11 mouse cellular contexts compared by ENCODE assay signal in the genomic region with DNA sequence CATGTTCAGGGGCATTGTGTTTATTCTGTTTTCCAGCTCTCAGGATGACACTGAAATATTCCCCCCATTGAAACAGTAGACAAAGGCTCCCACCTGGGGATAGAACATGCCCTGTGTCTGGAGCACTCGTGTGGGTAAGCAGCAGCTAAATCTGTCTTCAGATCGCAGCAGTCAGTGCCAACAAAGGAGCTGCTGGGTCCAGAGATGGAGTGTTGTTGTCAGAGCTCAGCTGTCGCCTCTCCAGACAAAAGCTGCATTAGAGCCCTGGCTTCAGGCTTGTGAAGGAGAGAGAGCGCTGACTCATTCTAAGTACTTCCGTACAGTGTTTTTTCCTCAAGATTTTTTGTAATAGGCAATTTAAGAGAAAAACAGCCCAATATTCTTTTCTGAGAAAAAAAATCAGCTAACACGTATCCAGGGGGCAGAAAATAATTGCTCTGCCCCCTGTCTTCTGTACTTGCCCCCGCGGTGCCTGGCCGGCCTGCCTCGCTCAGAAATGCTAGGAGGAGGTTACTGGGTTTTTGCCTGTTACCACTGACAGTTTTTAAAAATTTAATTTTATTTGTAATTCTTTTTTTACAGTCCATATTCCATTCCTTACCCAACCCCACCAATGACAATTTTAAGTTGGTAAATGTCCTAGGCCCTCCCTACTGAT. TPM values are rescaled to one million over a fixed set of nuclear protein-coding genes. Genes with fewer than 3 reads are reported as not detected.
DNase-seq lines count a peak whose midpoint lies in the region; ATAC-seq and TF ChIP-seq lines count a peak whose summit lies in the region.
"Had no signal": no experiment of that assay in that cellular context is flagged by ENCODE, and none has a peak within 500 bp of the region (broad histone marks: within the 10 kb centered on the region; RNA-seq: fewer than 3 reads in every experiment).

No protein-coding gene starts in this region.

- no peak overlapping the region for H3K4me3 ChIP-seq in forebrain, postnatal 0 days (ENCODE audit: low read depth, low read length)
- H3K4me3 ChIP-seq in lung, embryonic 14.5 days (ENCODE audit: low read depth, low read length): no peak overlapping the region
- H3K4me3 ChIP-seq: erythroblast, embryonic 14.5 days; liver, embryonic 15.5 days had no signal

- peak; percentile 81 for ATAC-seq in forebrain, postnatal 0 days
- ATAC-seq in lung, embryonic 14.5 days (ENCODE audit: insufficient read depth): peak; percentile 49; the same call in 1 of the 2 replicates

- no peak for TF ChIP-seq CTCF in forebrain, postnatal 0 days (IDR thresholded peaks at IDR 0.05; ENCODE audit: low read depth)
- no peak for TF ChIP-seq CTCF in lung, embryonic 14.5 days (IDR thresholded peaks at IDR 0.05; ENCODE audit: low read depth)

- no peaks in the 10 kb centered on the region for H3K9me3 ChIP-seq in forebrain, postnatal 0 days (ENCODE audit: low read length)
- no peaks in the 10 kb centered on the region for H3K9me3 ChIP-seq in lung, embryonic 14.5 days (ENCODE audit: low read depth, low read length)
- H3K9me3 ChIP-seq: liver, embryonic 15.5 days had no signal

- no peaks in the 10 kb centered on the region for H3K27me3 ChIP-seq in forebrain, postnatal 0 days (ENCODE audit: insufficient read depth, low read length)
- H3K27me3 ChIP-seq in lung, embryonic 14.5 days (ENCODE audit: insufficient read depth, low read length): no peaks in the 10 kb centered on the region
- H3K27me3 ChIP-seq: liver, embryonic 15.5 days had no signal

- intact Hi-C loops in gastrocnemius, postnatal 14 days (cut with DNase I; ENCODE audit: low total_unique reads): no loop called here

- H3K36me3 ChIP-seq in forebrain, postnatal 0 days (ENCODE audit: insufficient read depth): 0 out of 2 replicates have a peak, but pooled peaks cover 15% of the 10 kb centered on the region
- H3K36me3 ChIP-seq in lung, embryonic 14.5 days (ENCODE audit: insufficient read depth): no peaks in the 10 kb centered on the region; the same call in 1 of the 2 replicates
- H3K36me3 ChIP-seq: liver, embryonic 15.5 days had no signal

- 37% methylated on average over 10 of the region's 10 CpGs for WGBS in forebrain, postnatal 0 days
- WGBS in lung, embryonic 14.5 days: 65% methylated on average over 10 of the region's 10 CpGs

- no peak overlapping the region for H3K9ac ChIP-seq in forebrain, postnatal 0 days
- no peak overlapping the region for H3K9ac ChIP-seq in lung, embryonic 14.5 days
- H3K9ac ChIP-seq: liver, embryonic 15.5 days had no signal

- H3K4me2 ChIP-seq in forebrain, postnatal 0 days (ENCODE audit: low read depth): no peak overlapping the region
- H3K4me2 ChIP-seq in lung, embryonic 14.5 days: no peak overlapping the region
- H3K4me2 ChIP-seq: liver, embryonic 15.5 days had no signal

- H3K4me1 ChIP-seq in forebrain, postnatal 0 days (ENCODE audit: insufficient read depth): no peaks in the 10 kb centered on the region
- H3K4me1 ChIP-seq in lung, embryonic 14.5 days (ENCODE audit: insufficient read depth): no peaks in the 10 kb centered on the region
- H3K4me1 ChIP-seq: liver, embryonic 15.5 days had no signal

- DNase-seq in layer of hippocampus, adult 11-12 months (ENCODE audit: low spot score): peak; percentile 49
- DNase-seq in layer of hippocampus, postnatal 10 days (ENCODE audit: low spot score in 2 of 2): no peak
- DNase-seq in forebrain, postnatal 0 days: peak; percentile 59
- peak; percentile 56 for DNase-seq in lung, embryonic 14.5 days
- DNase-seq in retina, embryonic 14.5 days (ENCODE audit: low spot score): peak; percentile 41
- DNase-seq in kidney, postnatal 14 days: no peak
- no peak for DNase-seq in gastrocnemius, postnatal 14 days
- no peak for DNase-seq in spleen, postnatal 10 days (ENCODE audit: low spot score in 2 of 2)

- no peak overlapping the region for H3K27ac ChIP-seq in forebrain, postnatal 0 days (ENCODE audit: low read depth, low read length)
- H3K27ac ChIP-seq in lung, embryonic 14.5 days (ENCODE audit: low read depth): peak overlapping the region; percentile 33; the same call in 1 of the 2 replicates
- H3K27ac ChIP-seq: liver, embryonic 15.5 days had no signal

RNA-seq across cellular contexts. Expression of a gene that starts 21.6 kb away (rescaled TPM):
- total RNA-seq in layer of hippocampus, postnatal 10 days (2021): not detected
- not detected in 2 replicates for total RNA-seq in forebrain, postnatal 0 days (2014; rRNA removed)
- not detected in 2 replicates for polyA plus RNA-seq in forebrain, postnatal 0 days (2015; fragmentation: Nextera tagmentation; extraction: Ambion mirVana)
- polyA plus RNA-seq in lung, embryonic 14.5 days (2014; fragmentation: Nextera tagmentation; extraction: Ambion mirVana): not detected in 2 replicates
- total RNA-seq in gastrocnemius, postnatal 14 days (2021): not detected
- total RNA-seq: MEL had no signal
- polyA plus RNA-seq: erythroblast, embryonic 14.5 days; liver, embryonic 15.5 days had no signal

Comparison
In these comparisons a context has a peak if more than half of its experiments do, and no peak if none do; other contexts are left out.
1. DNase-seq: peak in layer of hippocampus, adult 11-12 months (single experiment), forebrain, postnatal 0 days (single experiment), lung, embryonic 14.5 days (single experiment) and retina, embryonic 14.5 days (single experiment); none in layer of hippocampus, postnatal 10 days (0 of 2), kidney, postnatal 14 days (single experiment), gastrocnemius, postnatal 14 days (single experiment) and spleen, postnatal 10 days (0 of 2).